ENCODE assay signal across 7 mouse cellular contexts in genomic region chr5:73491837-73492720, GRCm38 (mm10). TPM values are rescaled to one million over a fixed set of nuclear protein-coding genes. Genes with fewer than 3 reads are reported as not detected.
DNase-seq lines count a peak whose midpoint lies in the region; ATAC-seq lines count a peak whose summit lies in the region.

No protein-coding gene starts in this region.

- peaks cover 16% of the 10 kb centered on the region for H3K4me1 ChIP-seq in limb, embryonic 10.5 days
- H3K4me1 ChIP-seq in midbrain, embryonic 13.5 days (replicated peaks): peaks cover 25% of the 10 kb centered on the region

- no peaks in the 10 kb centered on the region for H3K27me3 ChIP-seq in limb, embryonic 10.5 days (ENCODE audit: low read depth, poor library complexity, severe bottlenecking)
- no peaks in the 10 kb centered on the region for H3K27me3 ChIP-seq in midbrain, embryonic 13.5 days

- peak overlapping the region; percentile 84 for H3K4me2 ChIP-seq in midbrain, embryonic 13.5 days (replicated peaks)

- DNase-seq in adrenal gland, adult 18-20 months (ENCODE audit: low spot score in 2 of 2): peak; percentile 79 to 80
- peak; percentile 98 for DNase-seq in embryo, embryonic 10.5 days (ENCODE audit: low spot score)
- DNase-seq in kidney, adult 11 months: peak; percentile 92
- DNase-seq in limb, embryonic 10.5 days (ENCODE audit: low spot score): peak; percentile 89
- DNase-seq in spleen, adult 12 weeks (ENCODE audit: low spot score): peak; percentile 52

- no peaks in the 10 kb centered on the region for H3K36me3 ChIP-seq in limb, embryonic 10.5 days
- H3K36me3 ChIP-seq in midbrain, embryonic 13.5 days: no peaks in the 10 kb centered on the region

- peak overlapping the region; percentile 93 for H3K27ac ChIP-seq in limb, embryonic 10.5 days
- H3K27ac ChIP-seq in midbrain, embryonic 13.5 days: peak overlapping the region; percentile 97

- peak overlapping the region; percentile 96 for H3K4me3 ChIP-seq in limb, embryonic 10.5 days
- peak overlapping the region; percentile 89 for H3K4me3 ChIP-seq in midbrain, embryonic 13.5 days (replicated peaks)

- under 1% methylated on average over 56 of the region's 59 CpGs for WGBS in limb, embryonic 10.5 days
- under 1% methylated on average over 57 of the region's 59 CpGs for WGBS in midbrain, embryonic 13.5 days

- ATAC-seq in granulocyte monocyte progenitor cell, adult 5-6 weeks (replicated peaks; ENCODE audit: poor library complexity, severe bottlenecking): peak; percentile 64
- ATAC-seq in midbrain, embryonic 13.5 days: peak; percentile 74

- no peaks in the 10 kb centered on the region for H3K9me3 ChIP-seq in limb, embryonic 10.5 days (replicated peaks)
- no peaks in the 10 kb centered on the region for H3K9me3 ChIP-seq in midbrain, embryonic 13.5 days

- peak overlapping the region; percentile 85 for H3K9ac ChIP-seq in midbrain, embryonic 13.5 days (replicated peaks)

RNA-seq across cellular contexts. Expression of gene Dcun1d4, which starts 11.3 kb away (rescaled TPM):
- total RNA-seq in adrenal gland, adult 18-20 months (2021): 10 to 100 TPM; 26.9 to 50.3 TPM
- 5.6 and 8.7 TPM in 2 replicates for total RNA-seq in granulocyte monocyte progenitor cell, adult 5-6 weeks (2014; fragmentation: Nextera tagmentation)
- total RNA-seq in granulocyte monocyte progenitor cell, adult 5-6 weeks (2017): 5.9 and 10.7 TPM in 2 replicates
- polyA plus RNA-seq in limb, embryonic 10.5 days (2016; fragmentation: Nextera tagmentation; extraction: Ambion mirVana): 43.8 and 44.0 TPM in 2 replicates
- polyA plus RNA-seq in midbrain, embryonic 13.5 days (2015; fragmentation: Nextera tagmentation; extraction: Ambion mirVana): 55.3 and 58.3 TPM in 2 replicates

Comparison
In these comparisons a context has a peak if more than half of its experiments do, and no peak if none do; other contexts are left out.
1. Peak in every context shown above with its lines: DNase-seq, ATAC-seq, H3K4me3 ChIP-seq and H3K27ac ChIP-seq.